Mouse (Mus musculus): ENCODE measurements around the gene Pnkd.

GRCm38 (mm10) chr1:74249331-74249980, 35.3 kb upstream of the Pnkd start:
- TF ChIP-seq CTCF (conservative IDR thresholded peaks at IDR 0.05 in 1 of 2, IDR thresholded peaks at IDR 0.05 in 1 of 2; ENCODE audit: low read depth in 2 of 2, low read length in 2 of 2) (no peak), USF1 (IDR thresholded peaks at IDR 0.05; ENCODE audit: low read depth, low read length) (no peak), EP300 (IDR thresholded peaks at IDR 0.05; ENCODE audit: low read length) (no peak), POLR2A (IDR thresholded peaks at IDR 0.05; ENCODE audit: low read depth, low read length) (no peak), MYC (IDR thresholded peaks at IDR 0.05; ENCODE audit: low read depth, low read length) (no peak), ETS1 (conservative IDR thresholded peaks at IDR 0.05; ENCODE audit: low read depth, low read length) (no peak), RCOR1 (conservative IDR thresholded peaks at IDR 0.05; ENCODE audit: low read depth, low read length) (no peak), E2F4 (IDR thresholded peaks at IDR 0.05; ENCODE audit: insufficient replicate concordance, low read depth, low read length) (no peak), KAT2A (IDR thresholded peaks at IDR 0.05; ENCODE audit: insufficient replicate concordance, low read length) (no peak), SIN3A (IDR thresholded peaks at IDR 0.05; ENCODE audit: low read length) (no peak)
